Mouse (Mus musculus) lung, adult 2 months (tissue): ENCODE measurements around the gene Gnat2. TPM values are rescaled to one million over a fixed set of nuclear protein-coding genes. Genes with fewer than 3 reads are reported as not detected.

Source experiments
- DNase-seq: peaks from one replicate; pipeline ENCODE4 v3.0.0; 2022
- H3K4me1 ChIP-seq: fragments of 200-500 bp; 2 replicates; pipeline ENCODE4 v1.6.1; 2011; ENCODE audit warnings: low read length; ENCODE audit not compliant: control insufficient read depth, insufficient read depth
- H3K4me3 ChIP-seq: fragments of 200-500 bp; replicated peaks from 2 replicates; pipeline ENCODE3; 2011; ENCODE audit warnings: low read depth, mild to moderate bottlenecking, control low read depth, low read length; ENCODE audit errors: extremely low read depth
- CTCF ChIP-seq: fragments of 200-500 bp; IDR thresholded peaks from 2 replicates; pipeline ENCODE4 v1.5.1; 2011; ENCODE audit warnings: mild to moderate bottlenecking, low read length, control low read depth; ENCODE audit not compliant: insufficient read depth
- POLR2A ChIP-seq: fragments of 200-500 bp; IDR thresholded peaks from 2 replicates; pipeline ENCODE4 v1.6.1; 2011; ENCODE audit warnings: low read depth, mild to moderate bottlenecking, control low read depth, low read length, borderline replicate concordance; ENCODE audit errors: extremely low read depth
- WGBS: fragments of 180-500 bp; shearing (Covaris S2); methylation state at CpG from one replicate; pipeline ENCODE4 v1.1.7; 2018; 5-methylcytosine and 5-hydroxymethylcytosine counted together
- polyA plus RNA-seq: library from polyadenylated mRNA; depleted of rRNA; stranded (reverse); fragments of >200 nt; gene quantifications from 2 replicates; pipeline ENCODE4 v1.2.3, GENCODE M21; 2012

Gene Gnat2
- polyA plus RNA-seq, 1 experiment: not detected

- H3K4me1 ChIP-seq: no peaks in the 10 kb centered on the region
- TF ChIP-seq CTCF (no peak), POLR2A (no peak)
- no peak overlapping the region for H3K4me3 ChIP-seq
- DNase-seq: no peak
- WGBS: 66% methylated on average over 6 of the region's 6 CpGs
Observed at GRCm38 (mm10) chr3:108092030-108092429, 559 bp upstream of the Gnat2 start.

DNA sequence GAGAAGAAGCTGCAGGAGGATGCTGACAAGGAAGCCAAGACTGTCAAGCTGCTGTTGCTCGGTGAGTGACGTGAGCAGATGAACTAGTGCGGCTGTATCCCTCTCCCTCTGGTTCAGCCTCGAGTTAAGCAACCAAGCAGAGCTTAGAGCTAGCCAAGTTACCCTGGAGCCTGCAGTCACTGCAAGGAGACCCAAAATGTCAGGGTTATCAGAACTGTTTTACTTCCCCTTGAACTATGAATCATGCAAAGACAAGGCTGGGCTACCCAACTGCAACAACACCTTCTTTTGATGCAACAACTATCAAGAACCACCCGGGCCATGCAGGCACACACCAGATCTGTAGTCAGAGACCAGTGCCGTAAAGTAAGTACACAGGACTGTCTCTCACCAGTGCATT is 717 bp downstream of the Gnat2 start:
- TF ChIP-seq CTCF: no peak
- TF ChIP-seq POLR2A: no peak
- 58% methylated on average over 6 of the region's 6 CpGs for WGBS
- Histone ChIP-seq H3K4me3 (no peak overlapping the region), H3K4me1 (no peaks in the 10 kb centered on the region)
- no peak for DNase-seq

- WGBS: 81% methylated on average over 1 of the region's 1 CpGs
- TF ChIP-seq CTCF (no peak), POLR2A (no peak)
Observed at GRCm38 (mm10) chr3:108094146-108094545, 1.6 kb downstream of the Gnat2 start.

GRCm38 (mm10) chr3:108094976-108095760 is 2.6 kb downstream of the Gnat2 start:
- 92% methylated on average over 12 of the region's 12 CpGs for WGBS
- Histone ChIP-seq H3K4me1 (no peaks in the 10 kb centered on the region), H3K4me3 (no peak overlapping the region)
- TF ChIP-seq CTCF: no peak
- DNase-seq: no peak

More at GRCm38 (mm10) chr3:108094146-108094545, 1.6 kb downstream of the Gnat2 start:
- no peak for DNase-seq
- no peaks in the 10 kb centered on the region for H3K4me1 ChIP-seq
- H3K4me3 ChIP-seq: no peak overlapping the region

GRCm38 (mm10) chr3:108096226-108096625 is 3.6 kb downstream of the Gnat2 start:
- 44% methylated on average over 8 of the region's 8 CpGs for WGBS
- TF ChIP-seq POLR2A: no peak
- no peak for TF ChIP-seq CTCF
- DNase-seq: no peak
- no peaks in the 10 kb centered on the region for H3K4me1 ChIP-seq
- no peak overlapping the region for H3K4me3 ChIP-seq

- 72% methylated on average over 10 of the region's 10 CpGs for WGBS
- no peak for DNase-seq
- H3K4me3 ChIP-seq: no peak overlapping the region
- TF ChIP-seq POLR2A (no peak), CTCF (no peak)
- no peaks in the 10 kb centered on the region for H3K4me1 ChIP-seq
Observed at GRCm38 (mm10) chr3:108096726-108097125, 4.1 kb downstream of the Gnat2 start.

DNA sequence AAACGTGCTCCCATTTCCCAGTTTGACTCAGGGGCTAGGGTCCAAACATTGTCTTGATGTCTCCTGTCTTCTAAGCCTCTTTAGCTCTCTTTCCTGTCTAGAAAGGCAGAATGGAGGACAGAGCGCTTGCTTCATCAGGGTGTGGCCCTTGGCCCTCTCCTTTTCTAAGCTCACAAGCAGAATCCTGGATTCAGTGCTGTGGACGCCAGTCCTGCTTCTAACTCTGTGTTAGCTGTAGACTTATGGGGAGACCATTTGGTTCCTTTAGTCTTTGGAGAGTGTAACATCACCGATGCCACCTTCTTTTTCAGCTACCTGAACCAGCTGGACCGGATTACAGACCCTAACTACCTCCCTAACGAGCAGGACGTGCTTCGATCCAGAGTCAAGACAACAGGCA is 5.1 kb downstream of the Gnat2 start:
- WGBS: 86% methylated on average over 8 of the region's 8 CpGs
- no peak overlapping the region for H3K4me3 ChIP-seq
- TF ChIP-seq POLR2A (no peak), CTCF (no peak)
- no peaks in the 10 kb centered on the region for H3K4me1 ChIP-seq
- DNase-seq: no peak

- H3K4me1 ChIP-seq: no peaks in the 10 kb centered on the region
- no peak for TF ChIP-seq CTCF
- no peak for TF ChIP-seq POLR2A
- 72% methylated on average over 6 of the region's 6 CpGs for WGBS
Observed at GRCm38 (mm10) chr3:108098316-108098715, 5.7 kb downstream of the Gnat2 start.

GRCm38 (mm10) chr3:108101594-108101993 is 9.0 kb downstream of the Gnat2 start:
- no peak for DNase-seq
- WGBS: 42% methylated on average over 3 of the region's 3 CpGs
- H3K4me1 ChIP-seq: no peaks in the 10 kb centered on the region
- TF ChIP-seq POLR2A: no peak
- no peak for TF ChIP-seq CTCF
- H3K4me3 ChIP-seq: no peak overlapping the region

More at GRCm38 (mm10) chr3:108098316-108098715, 5.7 kb downstream of the Gnat2 start:
- no peak overlapping the region for H3K4me3 ChIP-seq
- DNase-seq: no peak

- DNase-seq: no peak
- WGBS: 84% methylated on average over 6 of the region's 6 CpGs
- no peak overlapping the region for H3K4me3 ChIP-seq
- TF ChIP-seq POLR2A (no peak), CTCF (no peak)
- H3K4me1 ChIP-seq: no peaks in the 10 kb centered on the region
Observed at GRCm38 (mm10) chr3:108102075-108102474, 9.5 kb downstream of the Gnat2 start.

DNA sequence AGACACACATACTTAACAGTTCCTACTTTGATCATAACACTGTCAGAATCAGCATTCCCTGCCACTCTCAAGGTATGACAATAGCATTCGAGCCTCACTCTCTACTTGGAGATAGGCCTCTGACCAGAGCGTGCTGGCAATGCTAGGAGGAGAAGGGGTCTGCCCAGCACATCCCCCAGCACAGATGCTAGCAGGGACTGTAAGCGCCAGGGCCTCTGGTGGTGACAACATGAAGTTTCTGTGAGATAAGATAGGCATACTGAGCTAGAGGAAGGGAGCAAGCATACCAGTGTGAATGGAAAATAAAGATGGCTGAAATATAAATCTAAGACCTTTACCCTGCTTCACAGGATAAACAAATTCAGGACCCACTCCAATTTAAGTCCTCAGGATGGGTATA is 12.7 kb downstream of the Gnat2 start:
- TF ChIP-seq CTCF: no peak
- TF ChIP-seq POLR2A: no peak
- 83% methylated on average over 3 of the region's 3 CpGs for WGBS
- no peak for DNase-seq
- H3K4me1 ChIP-seq: no peaks in the 10 kb centered on the region
- no peak overlapping the region for H3K4me3 ChIP-seq
